Mouse (Mus musculus): ENCODE results near the gene Kpna7.
"Not testable (repeated sequence)": the region's sequence is repeated elsewhere in the genome, so short reads cannot be mapped to it uniquely, and the experiment has no call there.

GRCm38 (mm10) chr5:145042690-145043089 lies 41.1 kb downstream of the Kpna7 start, which contains the start of gene 1700018F24Rik:
- not testable (repeated sequence) for TF ChIP-seq GATA1 (IDR thresholded peaks at IDR 0.05; ENCODE audit: low read depth, low read length); CTCF (IDR thresholded peaks at IDR 0.05 in 2 of 3, conservative IDR thresholded peaks at IDR 0.05 in 1 of 3; ENCODE audit: control insufficient read depth in 1 of 3, insufficient read depth in 1 of 3, low read depth in 2 of 3, low read length in 3 of 3, poor library complexity in 1 of 3, severe bottlenecking in 1 of 3); EP300 (IDR thresholded peaks at IDR 0.05; ENCODE audit: low read depth in 1 of 2, low read length in 2 of 2)

Measured in MEL (cell line).